Mouse (Mus musculus) ovary, postnatal 36 days (tissue): ENCODE results near the gene Tmem163.
A peak's percentile ranks its signal among the peaks of the same experiment; 100 is the strongest.

Experiments used
- DNase-seq: peaks from one replicate; pipeline ENCODE4 v3.0.0; 2022; ENCODE audit warnings: low spot score, mixed read lengths

Gene Tmem163

GRCm38 (mm10) chr1:127500219-127500618, 179.1 kb downstream of the Tmem163 start:
- peak; percentile 69 for DNase-seq

GRCm38 (mm10) chr1:127498746-127499145, 180.6 kb downstream of the Tmem163 start:
- DNase-seq, result no peak

- DNase-seq, result peak; percentile 65
These were observed 182.4 kb downstream of the Tmem163 start for GRCm38 (mm10) chr1:127496737-127497543.

- peak; percentile 52 for DNase-seq
These were observed 192.2 kb downstream of the Tmem163 start for GRCm38 (mm10) chr1:127487161-127487560.

GRCm38 (mm10) chr1:127484826-127485225, 194.5 kb downstream of the Tmem163 start:
- DNase-seq, result peak; percentile 36

GRCm38 (mm10) chr1:127484188-127484587, 195.2 kb downstream of the Tmem163 start:
- DNase-seq, result peak; percentile 32

GRCm38 (mm10) chr1:127482911-127483310, 196.4 kb downstream of the Tmem163 start:
- no peak for DNase-seq

- no peak for DNase-seq
These were observed 203.6 kb downstream of the Tmem163 start for GRCm38 (mm10) chr1:127475756-127476155.

- DNase-seq, result no peak
These were observed 209.2 kb downstream of the Tmem163 start for GRCm38 (mm10) chr1:127470175-127470574.

GRCm38 (mm10) chr1:127467238-127467637, 212.1 kb downstream of the Tmem163 start:
- DNase-seq, result no peak

- DNase-seq, result peak; percentile 35
These were observed 214.1 kb downstream of the Tmem163 start for GRCm38 (mm10) chr1:127465292-127465691.

- DNase-seq, result no peak
These were observed 215.3 kb downstream of the Tmem163 start for GRCm38 (mm10) chr1:127464041-127464440.

- no peak for DNase-seq
These were observed 218.3 kb downstream of the Tmem163 start for GRCm38 (mm10) chr1:127461017-127461416.

- DNase-seq, result no peak
These were observed 219.8 kb downstream of the Tmem163 start for GRCm38 (mm10) chr1:127459576-127459975.

- peak; percentile 33 for DNase-seq
These were observed 220.3 kb downstream of the Tmem163 start for GRCm38 (mm10) chr1:127459015-127459451.

GRCm38 (mm10) chr1:127453397-127453796, 226.0 kb downstream of the Tmem163 start:
- DNase-seq, result no peak

- DNase-seq, result no peak
These were observed 234.4 kb downstream of the Tmem163 start for GRCm38 (mm10) chr1:127444836-127445485.

GRCm38 (mm10) chr1:127442880-127443877, 236.2 kb downstream of the Tmem163 start:
- DNase-seq, result no peak

- DNase-seq, result no peak
These were observed 237.6 kb downstream of the Tmem163 start for GRCm38 (mm10) chr1:127441736-127442135.

- DNase-seq, result no peak
These were observed 238.3 kb downstream of the Tmem163 start for GRCm38 (mm10) chr1:127441007-127441406.

- DNase-seq, result no peak
These were observed 239.9 kb downstream of the Tmem163 start for GRCm38 (mm10) chr1:127439452-127439891.

GRCm38 (mm10) chr1:127437091-127437490, 242.3 kb downstream of the Tmem163 start:
- no peak for DNase-seq
